8 mouse cellular contexts compared by ENCODE assay signal in genomic region chr11:80062159-80062558, GRCm38 (mm10). TPM values are rescaled to one million over a fixed set of nuclear protein-coding genes. Genes with fewer than 3 reads are reported as not detected.
DNase-seq lines count a peak whose midpoint lies in the region.

No protein-coding gene starts in this region.

- intact Hi-C loops in left cerebral cortex, postnatal 14 days (cut with DNase I), result no loop called here

- DNase-seq in adrenal gland, adult (ENCODE audit: inconsistent age in 2 of 2, low spot score in 1 of 2), result peak; percentile 22 to 38
- no peak for DNase-seq in adrenal gland, adult 18-20 months (ENCODE audit: low spot score in 2 of 2)
- DNase-seq in layer of hippocampus, adult 18-20 months (ENCODE audit: low spot score in 2 of 2), result peak; percentile 20 to 73
- DNase-seq in layer of hippocampus, postnatal 25 days (ENCODE audit: extremely low spot score in 1 of 2, low spot score in 1 of 2), result no peak
- peak; percentile 57 for DNase-seq in fat pad, adult 2 months (ENCODE audit: extremely low read depth, low read depth, low spot score)
- DNase-seq in left cerebral cortex, postnatal 14 days (ENCODE audit: low spot score in 2 of 2), result peak; percentile 31 to 65
- no peak for DNase-seq in spleen, postnatal 14 days (ENCODE audit: low spot score in 2 of 2)
- no peak for DNase-seq in c-Kit-positive CD71-positive TER-119-positive erythroid progenitor cells, embryonic 14.5 days (ENCODE audit: low spot score)

RNA-seq across cellular contexts. Expression of gene Crlf3, which starts 18.6 kb away (rescaled TPM):
- total RNA-seq in adrenal gland, adult 18-20 months (2021), result 10 to 100 TPM; 12.5 to 17.2 TPM
- 10 to 100 TPM; 16.6 to 27.7 TPM for total RNA-seq in layer of hippocampus, adult 18-20 months (2021)
- total RNA-seq in layer of hippocampus, postnatal 25 days (2021), result 10 to 100 TPM; 16.7 to 22.1 TPM
- total RNA-seq in left cerebral cortex, postnatal 14 days (2021), result 10 to 100 TPM; 13.6 to 14.1 TPM

RNA-seq across cellular contexts. Expression of gene Atad5, which starts 27.0 kb away (rescaled TPM):
- total RNA-seq in adrenal gland, adult 18-20 months (2021), result 1 to 10 TPM; 1.2 to 1.8 TPM
- 1 to 10 TPM; 2.6 to 3.1 TPM for total RNA-seq in layer of hippocampus, adult 18-20 months (2021)
- 1 to 10 TPM; 3.5 to 4.1 TPM for total RNA-seq in layer of hippocampus, postnatal 25 days (2021)
- 1 to 10 TPM; 3.0 to 3.9 TPM for total RNA-seq in left cerebral cortex, postnatal 14 days (2021)

Comparison
In these comparisons a context has a peak if more than half of its experiments do, and no peak if none do; other contexts are left out.
1. DNase-seq: peak in adrenal gland, adult (2 of 2), layer of hippocampus, adult 18-20 months (2 of 2), fat pad, adult 2 months (single experiment) and left cerebral cortex, postnatal 14 days (2 of 2); none in adrenal gland, adult 18-20 months (0 of 2), layer of hippocampus, postnatal 25 days (0 of 2), spleen, postnatal 14 days (0 of 2) and c-Kit-positive CD71-positive TER-119-positive erythroid progenitor cells, embryonic 14.5 days (single experiment).